In the genomic region with DNA sequence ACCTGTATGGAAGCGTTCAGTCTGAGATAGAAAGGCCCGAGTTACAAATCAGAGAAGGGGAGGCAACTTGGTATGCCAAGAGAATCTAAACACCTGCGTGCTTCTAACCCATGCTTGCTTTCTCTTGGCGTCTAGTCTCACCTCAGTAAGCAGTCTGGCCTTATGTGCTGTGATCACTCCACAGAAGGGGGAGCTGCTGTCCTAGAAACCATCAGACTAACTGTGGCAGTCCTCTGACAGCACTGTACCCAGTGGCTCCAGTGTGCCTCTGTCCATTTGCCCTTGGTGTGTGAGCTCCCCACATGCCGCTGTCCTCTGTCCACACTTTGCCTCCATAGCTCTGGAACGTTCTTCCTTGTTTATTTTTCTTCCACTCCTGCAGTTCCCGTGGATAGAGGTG, we compare ENCODE assay signal across 30 mouse cellular contexts. TPM values are rescaled to one million over a fixed set of nuclear protein-coding genes. Genes with fewer than 3 reads are reported as not detected.
DNase-seq lines count a peak whose midpoint lies in the region; ATAC-seq and TF ChIP-seq lines count a peak whose summit lies in the region.
"Had no signal": no experiment of that assay in that cellular context is flagged by ENCODE, and none has a peak within 500 bp of the region (broad histone marks: within the 10 kb centered on the region; RNA-seq: fewer than 3 reads in every experiment).

No protein-coding gene starts in this region.

- H3K9me3 ChIP-seq in hindbrain, postnatal 0 days (ENCODE audit: low read length) = no peaks in the 10 kb centered on the region
- no peaks in the 10 kb centered on the region for H3K9me3 ChIP-seq in hindbrain, embryonic 12.5 days (replicated peaks)
- no peaks in the 10 kb centered on the region for H3K9me3 ChIP-seq in liver, embryonic 14.5 days (ENCODE audit: control insufficient read depth, low read length)
- no peaks in the 10 kb centered on the region for H3K9me3 ChIP-seq in liver, embryonic 11.5 days (ENCODE audit: control insufficient read depth, low read length)
- H3K9me3 ChIP-seq: embryonic facial prominence, embryonic 13.5 days; forebrain, embryonic 12.5 days; heart, embryonic 10.5 days; limb, embryonic 13.5 days; liver, embryonic 15.5 days; midbrain, embryonic 12.5 days had no signal

- WGBS in hindbrain, postnatal 0 days = 81% methylated on average over 7 of the region's 7 CpGs
- 80% methylated on average over 7 of the region's 7 CpGs for WGBS in hindbrain, embryonic 12.5 days
- 84% methylated on average over 7 of the region's 7 CpGs for WGBS in liver, embryonic 14.5 days (ENCODE audit: insufficient replicate concordance)
- 89% methylated on average over 7 of the region's 7 CpGs for WGBS in liver, embryonic 11.5 days

- no peak for DNase-seq in hindbrain, postnatal 0 days (ENCODE audit: low spot score)
- DNase-seq in liver, embryonic 14.5 days (ENCODE audit: low read depth in 3 of 3, low spot score in 3 of 3) = no peak
- no peak for DNase-seq in liver, embryonic 11.5 days (ENCODE audit: low spot score)
- DNase-seq in brain, adult 2 months (ENCODE audit: low read depth, low spot score) = peak; percentile 55
- DNase-seq in adrenal gland, postnatal 36 days = no peak
- DNase-seq: adrenal gland, postnatal 14 days; B cell, adult 2 months; cerebellum, adult 11 months; cerebellum, postnatal 25 days; embryo, embryonic 11 days; kidney, adult 11 months; kidney, postnatal 10 days; layer of hippocampus, postnatal 36 days; spleen, adult 18-20 months; thymus, postnatal 14 days had no signal

- TF ChIP-seq EP300 in liver, embryonic 14.5 days (IDR thresholded peaks at IDR 0.05; ENCODE audit: low read depth) = no peak

- no peak overlapping the region for H3ac ChIP-seq in C2C12 (ENCODE audit: control insufficient read depth, insufficient read length, low read depth)

- H3K79me3 ChIP-seq in C2C12 (ENCODE audit: low read depth) = no peaks in the 10 kb centered on the region

- H3K27me3 ChIP-seq in hindbrain, postnatal 0 days (ENCODE audit: insufficient read depth, low read length) = no peaks in the 10 kb centered on the region
- no peaks in the 10 kb centered on the region for H3K27me3 ChIP-seq in hindbrain, embryonic 12.5 days
- no peaks in the 10 kb centered on the region for H3K27me3 ChIP-seq in liver, embryonic 14.5 days (ENCODE audit: control insufficient read depth, insufficient read depth, low read length)
- H3K27me3 ChIP-seq in liver, embryonic 11.5 days (replicated peaks; ENCODE audit: control insufficient read depth, insufficient read depth, low read length) = no peaks in the 10 kb centered on the region
- no peaks in the 10 kb centered on the region for H3K27me3 ChIP-seq in C2C12 (ENCODE audit: control insufficient read depth, insufficient read depth, insufficient read length)
- H3K27me3 ChIP-seq: embryonic facial prominence, embryonic 13.5 days; forebrain, embryonic 12.5 days; limb, embryonic 13.5 days; liver, embryonic 15.5 days; midbrain, embryonic 12.5 days had no signal

- H3K36me3 ChIP-seq in hindbrain, postnatal 0 days (ENCODE audit: insufficient read depth, low read length) = peaks cover 13% of the 10 kb centered on the region
- H3K36me3 ChIP-seq in hindbrain, embryonic 12.5 days = peaks cover 88% of the 10 kb centered on the region
- H3K36me3 ChIP-seq in liver, embryonic 14.5 days (replicated peaks; ENCODE audit: control insufficient read depth, insufficient read depth, low read depth) = peaks cover 31% of the 10 kb centered on the region
- H3K36me3 ChIP-seq in liver, embryonic 11.5 days (ENCODE audit: control insufficient read depth, insufficient read depth, low read length) = peaks cover 25% of the 10 kb centered on the region
- H3K36me3 ChIP-seq in C2C12 (ENCODE audit: control insufficient read depth, insufficient read depth) = peaks cover 83% of the 10 kb centered on the region

- no peak overlapping the region for H3K9ac ChIP-seq in hindbrain, postnatal 0 days (replicated peaks; ENCODE audit: low read length)
- no peak overlapping the region for H3K9ac ChIP-seq in hindbrain, embryonic 12.5 days
- H3K9ac ChIP-seq in liver, embryonic 14.5 days (replicated peaks) = no peak overlapping the region
- no peak overlapping the region for H3K9ac ChIP-seq in liver, embryonic 11.5 days (ENCODE audit: low read depth, low read length)
- H3K9ac ChIP-seq: embryonic facial prominence, embryonic 13.5 days; forebrain, embryonic 12.5 days; limb, embryonic 13.5 days; liver, embryonic 15.5 days; midbrain, embryonic 12.5 days had no signal

- no peaks in the 10 kb centered on the region for H3K4me1 ChIP-seq in hindbrain, postnatal 0 days (ENCODE audit: insufficient read depth, low read length)
- H3K4me1 ChIP-seq in hindbrain, embryonic 12.5 days = no peaks in the 10 kb centered on the region
- peaks cover 0 to 4% of the 10 kb centered on the region in 2 experiments; a peak in 2 of 4 replicates for H3K4me1 ChIP-seq in liver, embryonic 14.5 days (replicated peaks; ENCODE audit: control insufficient read depth in 2 of 2, insufficient read depth in 2 of 2, low read length in 1 of 2)
- H3K4me1 ChIP-seq in liver, embryonic 11.5 days (replicated peaks; ENCODE audit: control insufficient read depth, insufficient read depth, low read length) = no peaks in the 10 kb centered on the region
- H3K4me1 ChIP-seq: embryonic facial prominence, embryonic 13.5 days; forebrain, embryonic 12.5 days; heart, embryonic 10.5 days; limb, embryonic 13.5 days; midbrain, embryonic 12.5 days had no signal

- ATAC-seq in hindbrain, postnatal 0 days = no peak
- no peak for ATAC-seq in hindbrain, embryonic 12.5 days (ENCODE audit: low FRiP score)
- no peak for ATAC-seq in liver, embryonic 14.5 days (ENCODE audit: insufficient read depth)
- no peak for ATAC-seq in liver, embryonic 11.5 days (replicated peaks; ENCODE audit: low FRiP score)
- ATAC-seq: hindbrain, embryonic 16.5 days had no signal

- no peak overlapping the region for H3K4me3 ChIP-seq in hindbrain, postnatal 0 days (ENCODE audit: low read length)
- no peak overlapping the region for H3K4me3 ChIP-seq in hindbrain, embryonic 12.5 days
- H3K4me3 ChIP-seq in liver, embryonic 14.5 days (ENCODE audit: insufficient read depth in 1 of 2, low read depth in 2 of 2, low read length in 2 of 2) = no peak overlapping the region
- no peak overlapping the region for H3K4me3 ChIP-seq in liver, embryonic 11.5 days (ENCODE audit: low read depth, low read length)
- no peak overlapping the region for H3K4me3 ChIP-seq in C2C12 (ENCODE audit: insufficient read depth, poor library complexity, severe bottlenecking)
- H3K4me3 ChIP-seq: embryonic facial prominence, embryonic 13.5 days; erythroblast, embryonic 14.5 days; forebrain, embryonic 12.5 days; heart, embryonic 10.5 days; limb, embryonic 13.5 days; liver, embryonic 15.5 days; midbrain, embryonic 12.5 days had no signal

- H3K79me2 ChIP-seq in C2C12 (ENCODE audit: control insufficient read depth, insufficient read depth) = peaks cover 13% of the 10 kb centered on the region

- H3K4me2 ChIP-seq in hindbrain, postnatal 0 days (ENCODE audit: low read depth, low read length) = no peak overlapping the region
- H3K4me2 ChIP-seq in hindbrain, embryonic 12.5 days (replicated peaks) = no peak overlapping the region
- no peak overlapping the region for H3K4me2 ChIP-seq in liver, embryonic 14.5 days (ENCODE audit: low read depth)
- H3K4me2 ChIP-seq in liver, embryonic 11.5 days = no peak overlapping the region
- H3K4me2 ChIP-seq: embryonic facial prominence, embryonic 13.5 days; forebrain, embryonic 12.5 days; limb, embryonic 13.5 days; liver, embryonic 15.5 days; midbrain, embryonic 12.5 days had no signal

- peak; percentile 39 for TF ChIP-seq CTCF in hindbrain, postnatal 0 days (IDR thresholded peaks at IDR 0.05; ENCODE audit: low read depth)
- 0 out of 2 replicates have a peak, but pooled peaks have one; percentile 13 for TF ChIP-seq CTCF in liver, embryonic 14.5 days (IDR thresholded peaks at IDR 0.05; ENCODE audit: low read depth)
- TF ChIP-seq CTCF in C2C12 (IDR thresholded peaks at IDR 0.05; ENCODE audit: control insufficient read depth, insufficient read depth, insufficient read length) = peak; percentile 20

- H3K27ac ChIP-seq in hindbrain, postnatal 0 days = no peak overlapping the region
- H3K27ac ChIP-seq in hindbrain, embryonic 12.5 days = no peak overlapping the region
- H3K27ac ChIP-seq in liver, embryonic 14.5 days = no peak overlapping the region
- H3K27ac ChIP-seq in liver, embryonic 11.5 days (ENCODE audit: low read depth, low read length) = no peak overlapping the region
- H3K27ac ChIP-seq: embryonic facial prominence, embryonic 13.5 days; forebrain, embryonic 12.5 days; heart, embryonic 10.5 days; limb, embryonic 13.5 days; liver, embryonic 15.5 days; midbrain, embryonic 12.5 days had no signal

RNA-seq across cellular contexts. Expression of gene Recql5, which starts 8.7 kb away (rescaled TPM):
- 11.4 and 14.3 TPM in 2 replicates for total RNA-seq in hindbrain, postnatal 0 days (2014; rRNA removed)
- 7.9 and 9.9 TPM in 2 replicates for polyA plus RNA-seq in hindbrain, postnatal 0 days (2015; fragmentation: Nextera tagmentation; extraction: Ambion mirVana)
- polyA plus RNA-seq in hindbrain, embryonic 12.5 days (2016; fragmentation: Nextera tagmentation; extraction: Ambion mirVana) = 31.8 and 34.7 TPM in 2 replicates
- 6.7 and 7.3 TPM in 2 replicates for polyA plus RNA-seq in liver, embryonic 14.5 days (2012; rRNA removed)
- 6.1 and 6.5 TPM in 2 replicates for polyA plus RNA-seq in liver, embryonic 14.5 days (2014; fragmentation: Nextera tagmentation; extraction: Ambion mirVana)
- polyA plus RNA-seq in liver, embryonic 11.5 days (2014; fragmentation: Nextera tagmentation; extraction: Ambion mirVana) = 19.8 and 22.9 TPM in 2 replicates
- polyA plus RNA-seq in C2C12 (2012; fragmentation: generic; extraction: Trizol) = 7.6 TPM
- total RNA-seq in adrenal gland, postnatal 36 days (2021) = 10 to 100 TPM; 20.5 to 24.8 TPM

RNA-seq across cellular contexts. Expression of gene Sap30bp, which starts 8.9 kb away (rescaled TPM):
- total RNA-seq in hindbrain, postnatal 0 days (2014; rRNA removed) = 46.4 and 52.8 TPM in 2 replicates
- polyA plus RNA-seq in hindbrain, postnatal 0 days (2015; fragmentation: Nextera tagmentation; extraction: Ambion mirVana) = 39.2 and 42.8 TPM in 2 replicates
- polyA plus RNA-seq in hindbrain, embryonic 12.5 days (2016; fragmentation: Nextera tagmentation; extraction: Ambion mirVana) = 51.0 and 54.4 TPM in 2 replicates
- polyA plus RNA-seq in liver, embryonic 14.5 days (2012; rRNA removed) = 8.7 and 22.6 TPM in 2 replicates
- 20.0 and 21.2 TPM in 2 replicates for polyA plus RNA-seq in liver, embryonic 14.5 days (2014; fragmentation: Nextera tagmentation; extraction: Ambion mirVana)
- polyA plus RNA-seq in liver, embryonic 11.5 days (2014; fragmentation: Nextera tagmentation; extraction: Ambion mirVana) = 36.5 and 39.9 TPM in 2 replicates
- polyA plus RNA-seq in C2C12 (2012; fragmentation: generic; extraction: Trizol) = 77.6 TPM
- 10 to 100 TPM; 40.8 to 42.5 TPM for total RNA-seq in adrenal gland, postnatal 36 days (2021)

RNA-seq across cellular contexts. Expression of gene Smim6, which starts 30.2 kb away (rescaled TPM):
- total RNA-seq in hindbrain, postnatal 0 days (2014; rRNA removed) = not detected in 2 replicates
- 0.35 and 0.43 TPM in 2 replicates for polyA plus RNA-seq in hindbrain, postnatal 0 days (2015; fragmentation: Nextera tagmentation; extraction: Ambion mirVana)
- polyA plus RNA-seq in hindbrain, embryonic 12.5 days (2016; fragmentation: Nextera tagmentation; extraction: Ambion mirVana) = 1.3 TPM in 2 replicates
- polyA plus RNA-seq in liver, embryonic 14.5 days (2012; rRNA removed) = 1.5 and 1.8 TPM in 2 replicates
- polyA plus RNA-seq in liver, embryonic 14.5 days (2014; fragmentation: Nextera tagmentation; extraction: Ambion mirVana) = 2.0 and 2.2 TPM in 2 replicates
- polyA plus RNA-seq in liver, embryonic 11.5 days (2014; fragmentation: Nextera tagmentation; extraction: Ambion mirVana) = 3.5 and 3.6 TPM in 2 replicates
- 0.28 TPM for polyA plus RNA-seq in C2C12 (2012; fragmentation: generic; extraction: Trizol)
- total RNA-seq in adrenal gland, postnatal 36 days (2021) = not detected
- total RNA-seq: adrenal gland, postnatal 14 days; gastrocnemius, adult 18-20 months; layer of hippocampus, adult 18-20 months; layer of hippocampus, postnatal 36 days; left cerebral cortex, postnatal 25 days had no signal
- polyA plus RNA-seq: neural tube, embryonic 11.5 days had no signal

RNA-seq across cellular contexts. Expression of gene Itgb4, which starts 32.5 kb away (rescaled TPM):
- total RNA-seq in hindbrain, postnatal 0 days (2014; rRNA removed) = 1.7 and 3.1 TPM in 2 replicates
- 2.2 and 2.8 TPM in 2 replicates for polyA plus RNA-seq in hindbrain, postnatal 0 days (2015; fragmentation: Nextera tagmentation; extraction: Ambion mirVana)
- 1.7 and 2.1 TPM in 2 replicates for polyA plus RNA-seq in hindbrain, embryonic 12.5 days (2016; fragmentation: Nextera tagmentation; extraction: Ambion mirVana)
- polyA plus RNA-seq in liver, embryonic 14.5 days (2012; rRNA removed) = 0.10 and 0.11 TPM in 2 replicates
- 0.16 and 0.17 TPM in 2 replicates for polyA plus RNA-seq in liver, embryonic 14.5 days (2014; fragmentation: Nextera tagmentation; extraction: Ambion mirVana)
- polyA plus RNA-seq in liver, embryonic 11.5 days (2014; fragmentation: Nextera tagmentation; extraction: Ambion mirVana) = 0.60 and 0.77 TPM in 2 replicates
- 0.49 TPM for polyA plus RNA-seq in C2C12 (2012; fragmentation: generic; extraction: Trizol)
- total RNA-seq in adrenal gland, postnatal 36 days (2021) = 1 to 10 TPM; 2.3 to 3.1 TPM

RNA-seq across cellular contexts. Expression of gene Smim5, which starts 42.2 kb away (rescaled TPM):
- total RNA-seq in hindbrain, postnatal 0 days (2014; rRNA removed) = 2.0 and 2.5 TPM in 2 replicates
- polyA plus RNA-seq in hindbrain, postnatal 0 days (2015; fragmentation: Nextera tagmentation; extraction: Ambion mirVana) = 2.7 and 3.7 TPM in 2 replicates
- 2.3 and 4.2 TPM in 2 replicates for polyA plus RNA-seq in hindbrain, embryonic 12.5 days (2016; fragmentation: Nextera tagmentation; extraction: Ambion mirVana)
- polyA plus RNA-seq in liver, embryonic 14.5 days (2012; rRNA removed) = 20.6 and 25.1 TPM in 2 replicates
- polyA plus RNA-seq in liver, embryonic 14.5 days (2014; fragmentation: Nextera tagmentation; extraction: Ambion mirVana) = 45.3 and 48.8 TPM in 2 replicates
- 39.5 and 45.9 TPM in 2 replicates for polyA plus RNA-seq in liver, embryonic 11.5 days (2014; fragmentation: Nextera tagmentation; extraction: Ambion mirVana)
- polyA plus RNA-seq in C2C12 (2012; fragmentation: generic; extraction: Trizol) = 0.53 TPM
- under 1 TPM in 1 of 2 experiments, not detected in 1; 0.26 TPM for total RNA-seq in adrenal gland, postnatal 36 days (2021)
- polyA plus RNA-seq: testis, adult 2 months had no signal
